Mouse (Mus musculus) stomach, embryonic 14.5 days (tissue): Measurements from ENCODE around the gene Cdkn3. TPM values are rescaled to one million over a fixed set of nuclear protein-coding genes. Genes with fewer than 3 reads are reported as not detected.

Experiments
- polyA plus RNA-seq: library from polyadenylated mRNA; unstranded; fragments of >200 nt; fragmentation: Nextera tagmentation; extraction: Ambion mirVana; gene quantifications from 2 replicates; pipeline ENCODE4 v1.2.1, GENCODE M21; 2014

The Cdkn3 gene
- polyA plus RNA-seq, 1 experiment from 2014 or later = 60.1 TPM

Other genes starting within 250 kb of the Cdkn3 start
- 217 TPM in 2 replicates for gene Cnih1, start 27.9 kb downstream of the Cdkn3 start, polyA plus RNA-seq
- 59.9 and 66.7 TPM in 2 replicates for gene Gmfb, start 61.7 kb downstream of the Cdkn3 start, polyA plus RNA-seq
- 24.3 and 30.6 TPM in 2 replicates for gene Cgrrf1, start 71.6 kb downstream of the Cdkn3 start, polyA plus RNA-seq
- gene Samd4, start 122.3 kb downstream of the Cdkn3 start, polyA plus RNA-seq = 5.9 and 7.3 TPM in 2 replicates